Mouse (Mus musculus): ENCODE data around the gene Vegfa. TPM values are rescaled to one million over a fixed set of nuclear protein-coding genes. Genes with fewer than 3 reads are reported as not detected.

Gene Vegfa
- polyA plus RNA-seq, 1 experiment = 177 TPM

GRCm38 (mm10) chr17:46053291-46053842, 21.2 kb upstream of the Vegfa start:
- TF ChIP-seq TCF12 (IDR thresholded peaks at IDR 0.05; ENCODE audit: insufficient read depth, poor library complexity, severe bottlenecking) = no peak
- TF ChIP-seq REST (IDR thresholded peaks at IDR 0.05; ENCODE audit: insufficient read depth, insufficient read length) = no peak
- TF ChIP-seq USF1 (IDR thresholded peaks at IDR 0.05; ENCODE audit: low read depth) = no peak
- no peak for TF ChIP-seq CEBPB (IDR thresholded peaks at IDR 0.05; ENCODE audit: insufficient read depth, poor library complexity, severe bottlenecking)
- TF ChIP-seq POLR2A (IDR thresholded peaks at IDR 0.05; ENCODE audit: insufficient read length, low read depth) = no peak
- TF ChIP-seq MYOG (IDR thresholded peaks at IDR 0.05; ENCODE audit: control insufficient read depth in 1 of 3, insufficient read depth in 1 of 3, insufficient read length in 2 of 3, low read depth in 2 of 3) = no peak
- no peak for TF ChIP-seq MAX (IDR thresholded peaks at IDR 0.05; ENCODE audit: low read depth)
- no peak for TF ChIP-seq TCF3 (IDR thresholded peaks at IDR 0.05; ENCODE audit: insufficient read length, low read depth)
- no peak for TF ChIP-seq MYOD1 (IDR thresholded peaks at IDR 0.05; ENCODE audit: control insufficient read depth in 1 of 3, insufficient read length in 2 of 3, low read depth in 2 of 3)
- TF ChIP-seq SRF (IDR thresholded peaks at IDR 0.05; ENCODE audit: control insufficient read depth, insufficient read length, low read depth) = no peak
- no peak for TF ChIP-seq E2F4 (IDR thresholded peaks at IDR 0.05; ENCODE audit: insufficient read depth)
- TF ChIP-seq POLR2AphosphoS2 (IDR thresholded peaks at IDR 0.05; ENCODE audit: insufficient read length, low read depth) = no peak
- Histone ChIP-seq H3K4me3 (no peak overlapping the region), H3K79me2 (ENCODE audit: control insufficient read depth, insufficient read depth) (no peaks in the 10 kb centered on the region), H3ac (ENCODE audit: control insufficient read depth, insufficient read length) (no peak overlapping the region), H3K36me3 (ENCODE audit: control insufficient read depth, insufficient read depth) (no peaks in the 10 kb centered on the region), H3K27me3 (ENCODE audit: control insufficient read depth, insufficient read depth, insufficient read length) (no peaks in the 10 kb centered on the region), H3K4me2 (ENCODE audit: low read depth) (no peak overlapping the region)

- no peak overlapping the region for H3K4me3 ChIP-seq
- TF ChIP-seq REST (IDR thresholded peaks at IDR 0.05; ENCODE audit: insufficient read depth, insufficient read length) (no peak), CEBPB (IDR thresholded peaks at IDR 0.05; ENCODE audit: insufficient read depth, poor library complexity, severe bottlenecking) (no peak), E2F4 (IDR thresholded peaks at IDR 0.05; ENCODE audit: insufficient read depth) (no peak), POLR2AphosphoS2 (IDR thresholded peaks at IDR 0.05; ENCODE audit: insufficient read length, low read depth) (no peak), POLR2A (IDR thresholded peaks at IDR 0.05; ENCODE audit: insufficient read length, low read depth) (no peak), MAX (IDR thresholded peaks at IDR 0.05; ENCODE audit: low read depth) (no peak), MYOD1 (IDR thresholded peaks at IDR 0.05; ENCODE audit: control insufficient read depth in 1 of 3, insufficient read length in 2 of 3, low read depth in 2 of 3) (no peak), USF1 (IDR thresholded peaks at IDR 0.05; ENCODE audit: low read depth) (no peak), SRF (IDR thresholded peaks at IDR 0.05; ENCODE audit: control insufficient read depth, insufficient read length, low read depth) (no peak), TCF12 (IDR thresholded peaks at IDR 0.05; ENCODE audit: insufficient read depth, poor library complexity, severe bottlenecking) (no peak)
- no peaks in the 10 kb centered on the region for H3K36me3 ChIP-seq (ENCODE audit: control insufficient read depth, insufficient read depth)
- H3K4me2 ChIP-seq (ENCODE audit: low read depth) = no peak overlapping the region
- H3K79me2 ChIP-seq (ENCODE audit: control insufficient read depth, insufficient read depth) = no peaks in the 10 kb centered on the region
- H3ac ChIP-seq (ENCODE audit: control insufficient read depth, insufficient read length) = no peak overlapping the region
- no peaks in the 10 kb centered on the region for H3K27me3 ChIP-seq (ENCODE audit: control insufficient read depth, insufficient read depth, insufficient read length)
These were observed 20.0 kb upstream of the Vegfa start for GRCm38 (mm10) chr17:46052146-46052545.

- Histone ChIP-seq H3ac (ENCODE audit: control insufficient read depth, insufficient read length) (no peak overlapping the region), H3K4me3 (no peak overlapping the region), H3K27me3 (ENCODE audit: control insufficient read depth, insufficient read depth, insufficient read length) (no peaks in the 10 kb centered on the region), H3K4me2 (ENCODE audit: low read depth) (no peak overlapping the region), H3K79me2 (ENCODE audit: control insufficient read depth, insufficient read depth) (no peaks in the 10 kb centered on the region), H3K36me3 (ENCODE audit: control insufficient read depth, insufficient read depth) (no peaks in the 10 kb centered on the region)
- TF ChIP-seq TCF3 (IDR thresholded peaks at IDR 0.05; ENCODE audit: insufficient read length, low read depth) (no peak), POLR2AphosphoS2 (IDR thresholded peaks at IDR 0.05; ENCODE audit: insufficient read length, low read depth) (no peak), CEBPB (IDR thresholded peaks at IDR 0.05; ENCODE audit: insufficient read depth, poor library complexity, severe bottlenecking) (no peak), MYOG (IDR thresholded peaks at IDR 0.05; ENCODE audit: control insufficient read depth in 1 of 3, insufficient read depth in 1 of 3, insufficient read length in 2 of 3, low read depth in 2 of 3) (no peak), USF1 (IDR thresholded peaks at IDR 0.05; ENCODE audit: low read depth) (no peak), MYOD1 (IDR thresholded peaks at IDR 0.05; ENCODE audit: control insufficient read depth in 1 of 3, insufficient read length in 2 of 3, low read depth in 2 of 3) (no peak), REST (IDR thresholded peaks at IDR 0.05; ENCODE audit: insufficient read depth, insufficient read length) (no peak), E2F4 (IDR thresholded peaks at IDR 0.05; ENCODE audit: insufficient read depth) (no peak), POLR2A (IDR thresholded peaks at IDR 0.05; ENCODE audit: insufficient read length, low read depth) (no peak), TCF12 (IDR thresholded peaks at IDR 0.05; ENCODE audit: insufficient read depth, poor library complexity, severe bottlenecking) (no peak), SRF (IDR thresholded peaks at IDR 0.05; ENCODE audit: control insufficient read depth, insufficient read length, low read depth) (no peak), MAX (IDR thresholded peaks at IDR 0.05; ENCODE audit: low read depth) (no peak)
These were observed 19.2 kb upstream of the Vegfa start for GRCm38 (mm10) chr17:46051356-46051755.

- no peaks in the 10 kb centered on the region for H3K36me3 ChIP-seq (ENCODE audit: control insufficient read depth, insufficient read depth)
These were observed 17.4 kb upstream of the Vegfa start for GRCm38 (mm10) chr17:46049567-46049966.

GRCm38 (mm10) chr17:46048184-46048583, 16.0 kb upstream of the Vegfa start:
- no peaks in the 10 kb centered on the region for H3K79me2 ChIP-seq (ENCODE audit: control insufficient read depth, insufficient read depth)
- no peak for TF ChIP-seq TCF12 (IDR thresholded peaks at IDR 0.05; ENCODE audit: insufficient read depth, poor library complexity, severe bottlenecking)
- H3K36me3 ChIP-seq (ENCODE audit: control insufficient read depth, insufficient read depth) = no peaks in the 10 kb centered on the region
- no peak overlapping the region for H3K4me3 ChIP-seq
- no peak overlapping the region for H3K4me2 ChIP-seq (ENCODE audit: low read depth)
- H3K27me3 ChIP-seq (ENCODE audit: control insufficient read depth, insufficient read depth, insufficient read length) = no peaks in the 10 kb centered on the region
- H3ac ChIP-seq (ENCODE audit: control insufficient read depth, insufficient read length) = no peak overlapping the region

More at GRCm38 (mm10) chr17:46049567-46049966, 17.4 kb upstream of the Vegfa start:
- no peak for TF ChIP-seq MYOG (IDR thresholded peaks at IDR 0.05; ENCODE audit: control insufficient read depth in 1 of 3, insufficient read depth in 1 of 3, insufficient read length in 2 of 3, low read depth in 2 of 3)
- no peak for TF ChIP-seq MYOD1 (IDR thresholded peaks at IDR 0.05; ENCODE audit: control insufficient read depth in 1 of 3, insufficient read length in 2 of 3, low read depth in 2 of 3)
- no peak for TF ChIP-seq REST (IDR thresholded peaks at IDR 0.05; ENCODE audit: insufficient read depth, insufficient read length)
- TF ChIP-seq E2F4 (IDR thresholded peaks at IDR 0.05; ENCODE audit: insufficient read depth) = no peak
- no peak overlapping the region for H3K4me3 ChIP-seq
- H3K79me2 ChIP-seq (ENCODE audit: control insufficient read depth, insufficient read depth) = no peaks in the 10 kb centered on the region
- H3ac ChIP-seq (ENCODE audit: control insufficient read depth, insufficient read length) = no peak overlapping the region
- no peaks in the 10 kb centered on the region for H3K27me3 ChIP-seq (ENCODE audit: control insufficient read depth, insufficient read depth, insufficient read length)
- H3K4me2 ChIP-seq (ENCODE audit: low read depth) = no peak overlapping the region

Measured in myocyte (in vitro differentiated cells).